Mouse (Mus musculus) mesoderm, embryonic 11.5 days (tissue): ENCODE measurements around the gene Nsmf.

Experiments used
- DNase-seq: peaks from one replicate; pipeline ENCODE4 v3.0.0-alpha.2; 2012; ENCODE audit warnings: low read depth, low spot score

Gene Nsmf

GRCm38 (mm10) chr2:25085571-25085970, 31.4 kb downstream of the Nsmf start:
- no peak for DNase-seq

DNA sequence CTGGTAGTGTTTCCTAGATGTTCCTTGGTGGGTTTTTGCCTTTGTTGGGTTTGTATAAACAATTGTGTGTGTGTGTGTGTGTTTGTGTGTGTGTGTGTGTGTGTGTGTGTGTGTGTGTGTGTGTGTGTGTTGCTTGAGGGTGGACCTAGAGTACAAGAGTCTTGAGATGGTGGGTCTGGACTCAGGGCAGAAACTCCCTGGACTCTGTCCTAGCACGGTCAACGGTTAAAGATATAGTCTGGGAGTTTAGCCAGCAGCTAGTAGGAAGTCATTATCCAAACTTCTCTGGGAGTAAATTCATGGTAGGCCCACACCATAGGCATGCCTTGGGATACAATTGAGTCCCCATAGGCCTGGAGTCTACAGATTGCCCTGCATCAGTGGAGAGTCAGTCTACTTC, 33.7 kb downstream of the Nsmf start:
- no peak for DNase-seq

DNA sequence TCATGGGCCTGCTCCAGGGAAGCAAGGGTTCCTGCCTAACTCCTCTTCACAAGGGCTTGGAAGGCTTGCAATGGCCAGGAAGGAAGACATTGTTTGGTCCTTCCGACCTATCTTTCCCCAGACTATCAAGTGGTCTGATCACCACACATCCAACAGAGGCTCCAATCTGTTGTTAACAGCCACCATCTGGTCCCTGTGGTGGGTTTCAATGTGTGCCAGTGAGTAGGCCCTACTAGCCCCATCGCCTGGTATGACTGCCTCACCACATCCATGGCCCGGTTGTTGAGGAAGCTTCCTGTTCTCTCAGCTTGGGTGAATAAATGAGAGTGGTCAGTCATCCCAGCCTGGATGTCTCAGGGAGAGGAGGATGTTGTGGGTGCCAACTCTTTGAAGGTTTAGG, 34.5 kb downstream of the Nsmf start:
- no peak for DNase-seq

DNA sequence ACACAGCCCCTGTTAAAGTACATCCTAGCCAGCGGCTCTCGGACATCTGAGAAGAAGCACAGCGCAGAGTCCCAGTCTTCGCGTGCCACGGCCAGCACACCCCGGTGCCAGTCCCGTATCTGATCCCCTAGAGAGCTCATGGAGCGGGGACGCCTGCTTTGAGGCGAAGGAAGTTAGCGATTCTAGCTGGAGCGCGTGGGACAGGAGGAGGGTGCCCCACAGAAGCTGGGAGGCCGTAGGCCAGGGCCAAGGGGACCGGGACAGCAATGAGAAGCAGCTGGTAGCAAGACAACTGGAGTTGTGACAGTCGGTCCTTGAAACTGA, 40.6 kb downstream of the Nsmf start:
- no peak for DNase-seq

DNA sequence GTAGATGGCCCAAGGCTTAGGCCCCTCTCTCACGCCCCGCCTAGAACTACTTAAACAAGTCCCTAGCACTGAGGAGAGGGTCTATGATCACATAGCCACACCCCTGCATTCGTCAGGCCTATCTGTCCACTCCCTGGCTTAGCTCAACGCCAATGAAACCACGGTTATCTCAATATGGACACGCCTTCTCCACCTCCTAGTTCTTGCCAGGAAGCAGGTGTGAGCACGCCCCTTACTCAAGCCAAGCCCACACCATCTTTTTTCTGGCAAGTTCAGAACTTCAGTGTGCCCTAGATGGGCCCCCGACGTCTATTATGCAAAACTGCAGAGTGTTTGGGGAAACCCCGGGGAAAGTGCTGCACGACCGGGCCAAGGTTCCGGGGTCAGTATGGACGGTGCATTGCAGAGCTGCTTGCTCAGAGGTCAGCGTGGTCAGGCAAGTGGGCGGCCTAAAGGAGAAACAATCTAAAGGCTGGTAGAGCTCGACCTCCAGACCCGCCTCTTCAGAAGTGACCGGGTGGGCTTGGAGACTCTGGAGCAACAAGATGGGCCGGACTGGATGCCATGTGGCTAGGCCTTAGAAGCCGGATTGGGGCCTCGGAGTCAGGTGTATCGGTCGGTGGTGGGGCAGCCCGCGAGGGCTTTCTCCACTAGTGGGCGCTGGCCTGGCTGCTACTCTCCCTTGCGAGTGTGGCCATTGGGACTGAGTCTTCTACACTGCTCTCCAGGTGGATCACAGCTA, 41.1 kb downstream of the Nsmf start, which contains the start of gene Noxa1:
TSS of gene Noxa1 (minus strand) at position 41 of the 742 bp plus-strand sequence.
- DNase-seq, result peak; percentile 39

GRCm38 (mm10) chr2:25098005-25098615, 44.0 kb downstream of the Nsmf start:
- DNase-seq, result no peak

- peak; percentile 41 for DNase-seq
Observed at GRCm38 (mm10) chr2:25098956-25099355, 44.8 kb downstream of the Nsmf start.

GRCm38 (mm10) chr2:25099703-25100102, 45.5 kb downstream of the Nsmf start:
- DNase-seq, result no peak

DNA sequence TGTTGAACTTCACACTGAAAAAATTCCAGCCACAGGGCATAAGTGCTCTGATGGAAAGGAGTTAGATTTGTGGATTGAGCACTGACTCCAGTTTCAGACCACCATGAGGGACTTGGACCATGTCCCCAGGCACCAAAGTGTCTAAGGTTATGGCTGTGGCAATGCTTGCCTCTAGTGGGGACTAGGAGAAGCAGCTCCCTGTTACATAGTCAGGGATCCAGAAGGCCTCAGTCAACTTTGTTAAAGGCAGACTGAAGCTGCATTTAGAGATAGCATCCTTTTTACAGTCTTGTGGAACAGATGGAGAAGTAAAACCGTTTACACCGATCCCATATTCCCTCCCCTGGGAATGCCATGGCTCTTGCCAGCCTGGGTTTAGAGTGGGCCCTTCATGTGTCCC, 50.0 kb downstream of the Nsmf start:
- no peak for DNase-seq

DNA sequence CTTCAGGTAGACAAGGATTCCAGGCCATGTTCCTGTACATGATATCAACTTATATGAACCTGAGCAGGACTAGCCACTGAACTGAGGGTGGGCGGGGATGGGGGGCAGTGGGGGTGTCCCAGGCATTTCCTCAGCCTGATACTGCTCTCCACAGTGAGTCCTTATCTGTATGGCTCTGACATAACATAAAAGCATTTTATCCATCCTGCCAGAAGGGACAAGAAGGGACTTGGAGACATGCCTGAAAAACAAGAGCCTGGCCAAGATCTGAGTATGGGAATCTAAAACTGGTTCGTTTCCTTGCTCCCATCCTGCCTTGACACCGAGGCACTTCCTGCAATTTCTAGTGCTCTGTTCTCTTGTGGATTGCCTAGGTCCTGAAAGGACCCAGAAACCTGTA, 51.9 kb downstream of the Nsmf start:
- DNase-seq, result no peak

GRCm38 (mm10) chr2:25109487-25109886, 55.3 kb downstream of the Nsmf start:
- no peak for DNase-seq

DNA sequence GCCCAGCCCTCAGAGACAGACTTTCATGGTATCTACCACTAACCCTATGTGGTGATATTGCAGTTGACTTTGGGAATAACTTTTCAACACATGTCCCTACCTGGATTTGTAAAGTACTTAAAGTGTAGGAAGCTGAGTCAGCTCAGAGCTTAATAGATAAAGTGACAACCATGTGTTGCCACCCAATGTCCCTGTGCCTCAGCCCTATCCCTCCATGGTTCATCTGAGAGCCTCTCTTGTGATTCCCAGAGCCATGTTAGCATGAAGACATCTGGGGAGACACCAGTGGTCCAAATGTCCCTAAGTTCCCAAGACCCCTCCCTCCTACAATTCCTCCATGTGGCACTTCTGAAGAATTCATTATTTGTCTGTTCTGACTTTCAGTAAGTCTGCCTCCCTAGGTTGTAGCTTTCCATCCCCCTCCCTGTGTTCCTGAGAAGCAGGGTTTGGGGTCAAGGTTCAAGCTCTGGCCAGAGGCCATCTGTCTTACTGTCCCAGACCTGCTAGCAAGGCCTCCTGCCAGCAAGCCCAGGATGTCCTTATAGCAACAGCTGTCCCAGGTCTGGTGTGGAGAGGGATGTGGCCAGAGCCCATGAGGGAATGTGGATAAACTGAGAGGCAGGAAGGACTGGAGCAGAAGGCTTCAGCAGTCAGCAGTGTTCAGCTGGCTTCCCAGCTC, 56.5 kb downstream of the Nsmf start:
- DNase-seq, result peak; percentile 23

- DNase-seq, result no peak
Observed at GRCm38 (mm10) chr2:25111184-25111791, 57.1 kb downstream of the Nsmf start.
